Mouse (Mus musculus) c-Kit-positive CD71-negative TER-119-negative erythroid progenitor cells, embryonic 14.5 days (primary cell): ENCODE results near the gene Myl3.

ENCODE experiments used
- DNase-seq: peaks from one replicate; pipeline ENCODE4 v3.0.0-alpha.2; 2013; ENCODE audit warnings: low read depth

Gene Myl3

DNA sequence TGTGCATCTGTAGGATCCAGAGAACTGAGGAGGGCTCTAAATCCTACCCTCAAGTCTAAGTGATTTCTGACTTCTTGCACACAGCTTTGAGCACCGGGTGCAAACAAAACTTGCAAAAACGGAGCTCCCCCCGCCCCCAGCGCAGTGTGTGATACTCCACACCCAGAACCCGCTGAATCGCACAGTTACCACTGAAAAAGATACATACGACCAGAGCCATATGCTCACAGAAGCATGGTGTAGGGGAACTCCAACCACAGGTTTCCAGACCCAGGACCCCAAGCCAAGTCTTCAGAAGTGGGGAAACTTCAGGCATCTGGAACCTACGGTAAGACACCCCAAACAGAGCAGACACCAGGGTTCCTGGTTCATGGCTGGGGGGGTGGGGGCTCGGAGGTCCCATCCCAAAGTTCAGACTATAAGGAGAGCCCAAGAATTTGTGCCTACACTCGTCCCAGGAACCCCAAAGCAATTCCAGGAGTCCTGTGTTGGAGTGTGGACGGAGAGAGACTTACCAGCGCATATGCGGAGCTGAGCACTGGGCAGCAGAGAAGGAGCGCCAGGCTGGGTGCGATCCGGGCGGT lies at the start of gene Myl3:
Gene Myl3, plus strand, starts transcription at position 151 of the 584 bp plus-strand sequence.
- no peak for DNase-seq

DNA sequence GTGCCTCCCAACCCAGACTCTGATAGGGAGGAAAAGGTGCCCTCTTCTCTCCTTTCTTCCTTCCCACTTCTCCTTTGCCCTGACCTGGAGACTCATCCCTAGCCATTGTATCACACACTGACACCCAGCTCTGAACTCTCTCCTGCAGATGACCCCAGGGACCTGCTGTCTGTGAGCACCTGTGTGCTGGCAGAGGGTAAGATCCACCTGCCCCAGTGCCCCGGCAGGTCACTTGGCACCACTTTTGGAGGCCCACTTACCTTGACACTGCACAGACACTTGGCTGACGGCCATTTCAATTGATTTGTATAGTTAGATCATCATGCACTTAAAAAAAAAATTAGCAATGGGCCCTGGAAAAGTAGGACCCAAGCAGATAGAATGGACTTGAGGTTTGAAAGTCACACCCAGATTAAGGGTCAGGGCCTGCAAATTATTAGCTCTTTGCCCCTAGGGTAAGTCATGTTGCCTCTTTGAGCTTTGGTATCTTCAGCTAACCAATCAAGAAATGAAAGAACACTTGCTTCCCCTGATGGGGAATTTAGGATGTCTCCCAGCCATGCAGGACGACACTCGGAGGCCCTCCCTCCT lies 46.4 kb upstream of the Myl3 start:
- no peak for DNase-seq

- no peak for DNase-seq
Observed at GRCm38 (mm10) chr9:110696427-110696826, 45.2 kb upstream of the Myl3 start.

DNA sequence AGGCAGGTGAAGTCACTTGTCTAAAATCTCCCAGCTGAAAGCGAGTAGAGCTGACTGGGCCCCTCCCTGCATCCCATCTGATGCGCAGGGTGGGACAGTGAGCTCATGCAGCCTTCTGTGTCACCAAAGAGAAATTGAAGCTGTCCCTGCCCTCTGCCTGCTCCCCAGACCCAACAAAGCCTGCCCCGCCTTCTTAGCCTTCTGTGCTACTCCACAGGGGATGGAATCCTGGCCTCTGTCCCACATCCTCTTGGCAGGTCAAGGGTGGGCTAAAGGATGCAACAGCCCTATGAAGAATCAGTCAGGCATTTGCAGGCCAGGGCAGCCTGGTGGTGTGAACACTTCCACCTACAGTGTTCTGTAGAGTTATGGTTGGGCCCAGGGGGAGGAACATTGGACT lies 44.2 kb upstream of the Myl3 start:
- no peak for DNase-seq

DNA sequence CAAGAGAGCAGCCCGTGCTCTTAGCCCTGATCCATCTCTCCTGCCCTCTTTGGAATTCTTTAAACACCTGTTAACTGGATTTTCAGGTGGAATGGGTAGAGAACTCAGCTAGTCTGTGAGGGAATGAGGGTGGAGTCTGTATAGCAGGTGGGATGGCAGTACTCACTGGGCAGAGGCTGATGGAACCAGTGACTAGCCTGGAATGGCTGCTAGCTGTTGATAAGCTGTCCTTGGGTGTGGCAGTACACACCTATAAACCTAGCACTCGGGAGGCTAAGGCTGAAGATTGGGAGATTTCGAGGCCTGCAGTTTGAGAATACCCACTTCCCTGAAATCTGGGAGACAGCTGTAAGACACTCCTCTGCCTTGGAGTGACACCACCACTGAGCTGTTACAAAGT lies 42.1 kb upstream of the Myl3 start:
- no peak for DNase-seq

- DNase-seq: no peak
Observed at GRCm38 (mm10) chr9:110701114-110702032, 40.3 kb upstream of the Myl3 start.

- no peak for DNase-seq
Observed at GRCm38 (mm10) chr9:110702848-110703247, 38.8 kb upstream of the Myl3 start.

GRCm38 (mm10) chr9:110703951-110704350 lies 37.7 kb upstream of the Myl3 start:
- DNase-seq: no peak

DNA sequence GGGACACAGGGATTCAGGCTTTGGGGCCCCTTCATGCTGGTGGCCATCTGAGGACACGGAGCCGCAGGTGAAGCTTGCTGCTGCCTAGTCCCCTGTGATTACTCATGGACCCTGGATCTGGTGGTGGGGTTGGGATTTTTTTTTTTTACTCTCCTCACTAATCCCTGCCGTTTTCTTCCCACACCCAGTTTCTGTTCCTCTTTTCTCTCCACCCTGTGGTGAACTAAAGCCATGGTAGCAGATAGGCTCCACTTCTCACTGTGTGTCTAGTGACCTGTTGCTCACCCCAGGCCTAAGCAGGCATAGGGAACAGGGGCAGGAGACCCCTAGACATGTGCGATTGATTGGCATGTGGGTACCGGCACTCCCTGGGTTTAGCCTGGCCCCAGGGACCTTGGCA lies 34.9 kb upstream of the Myl3 start:
- DNase-seq: peak; percentile 58

DNA sequence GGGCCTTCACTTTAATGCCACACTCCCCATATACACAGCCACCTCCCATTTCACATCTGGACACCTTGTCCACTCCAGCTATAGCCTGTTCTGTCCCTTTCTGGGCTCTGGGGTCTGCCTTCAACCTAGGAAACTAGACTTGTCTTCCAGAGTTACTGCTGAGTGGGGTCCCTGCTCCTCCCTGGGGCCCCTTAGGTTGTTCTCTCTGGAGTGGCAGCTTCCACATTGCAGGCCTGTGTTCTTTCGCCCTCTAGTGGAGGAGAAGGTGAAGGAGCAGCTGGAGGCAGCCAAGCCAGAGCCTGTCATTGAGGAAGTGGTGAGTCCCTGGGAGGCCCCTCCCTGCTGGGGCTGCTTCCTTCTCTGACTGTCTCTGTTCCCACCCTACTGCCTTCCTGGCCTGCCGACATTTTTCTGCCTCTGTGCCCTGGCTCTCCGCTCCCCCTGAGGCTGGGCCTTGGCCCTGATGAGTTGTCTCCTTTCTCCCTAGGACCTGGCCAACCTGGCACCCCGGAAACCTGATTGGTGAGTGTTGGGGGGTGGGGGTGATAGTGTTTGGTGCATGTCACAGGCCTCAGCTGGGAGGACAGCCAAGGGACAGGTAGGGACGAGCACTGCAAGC lies 31.9 kb upstream of the Myl3 start:
- peak; percentile 82 for DNase-seq

GRCm38 (mm10) chr9:110711532-110711931 lies 30.1 kb upstream of the Myl3 start:
- no peak for DNase-seq

- no peak for DNase-seq
Observed at GRCm38 (mm10) chr9:110711996-110712395, 29.7 kb upstream of the Myl3 start.

- no peak for DNase-seq
Observed at GRCm38 (mm10) chr9:110712545-110712944, 29.1 kb upstream of the Myl3 start.

DNA sequence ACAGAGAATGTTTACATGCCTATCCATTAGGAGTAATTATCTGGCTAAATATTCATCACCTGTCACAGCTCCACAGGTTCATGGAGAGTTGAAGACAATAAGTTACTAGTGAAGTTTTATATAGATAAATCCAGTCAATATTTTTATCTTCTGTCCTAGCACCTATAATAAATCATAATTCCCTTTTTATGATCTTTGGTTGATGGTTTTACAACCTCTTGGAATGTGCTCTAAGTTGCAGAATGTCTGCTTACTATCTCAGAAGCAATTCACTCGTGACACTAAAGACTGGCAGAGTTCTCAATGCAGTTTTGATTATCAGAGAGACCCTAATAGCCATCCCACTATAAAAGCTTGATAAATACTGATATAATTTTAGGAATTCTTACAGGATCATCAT lies 28.3 kb upstream of the Myl3 start:
- DNase-seq: no peak

DNA sequence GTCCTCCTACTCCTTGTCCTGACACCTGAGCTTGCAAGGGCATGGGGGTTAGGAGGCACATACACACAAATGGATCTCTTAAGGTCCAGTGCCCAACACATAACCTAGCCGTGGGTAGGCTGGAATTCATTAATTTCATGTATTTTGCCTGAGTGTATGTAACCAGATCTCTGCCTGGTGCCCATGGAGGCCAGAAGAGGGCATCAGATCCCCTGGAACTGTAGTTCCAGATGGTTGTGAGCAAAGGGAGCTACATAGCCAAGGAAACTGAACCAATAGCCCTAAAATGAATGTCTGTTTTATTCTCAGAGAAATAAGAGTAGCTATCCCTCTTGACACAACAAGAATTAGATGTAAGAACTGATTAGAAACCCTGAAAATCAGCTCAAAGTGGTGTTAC lies 26.2 kb upstream of the Myl3 start:
- no peak for DNase-seq

GRCm38 (mm10) chr9:110716775-110717174 lies 24.9 kb upstream of the Myl3 start:
- DNase-seq: peak; percentile 35

DNA sequence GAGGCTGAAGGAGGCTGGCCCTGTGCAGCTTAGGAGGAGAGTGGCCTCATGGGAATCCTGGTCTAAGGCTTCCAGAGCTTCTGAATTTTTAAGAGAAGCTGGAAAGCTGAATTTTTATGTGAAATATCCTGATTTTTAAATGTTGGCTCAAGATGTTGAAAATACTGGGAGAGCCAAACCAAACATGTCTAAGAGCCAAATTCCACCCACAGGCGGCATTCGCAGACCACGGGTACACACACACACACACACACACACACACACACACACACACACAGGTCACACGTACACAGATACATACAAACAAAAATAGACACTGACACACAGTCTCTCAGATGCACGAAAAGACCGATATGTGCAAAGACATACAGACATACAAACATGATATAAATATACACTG lies 23.6 kb upstream of the Myl3 start:
- no peak for DNase-seq

DNA sequence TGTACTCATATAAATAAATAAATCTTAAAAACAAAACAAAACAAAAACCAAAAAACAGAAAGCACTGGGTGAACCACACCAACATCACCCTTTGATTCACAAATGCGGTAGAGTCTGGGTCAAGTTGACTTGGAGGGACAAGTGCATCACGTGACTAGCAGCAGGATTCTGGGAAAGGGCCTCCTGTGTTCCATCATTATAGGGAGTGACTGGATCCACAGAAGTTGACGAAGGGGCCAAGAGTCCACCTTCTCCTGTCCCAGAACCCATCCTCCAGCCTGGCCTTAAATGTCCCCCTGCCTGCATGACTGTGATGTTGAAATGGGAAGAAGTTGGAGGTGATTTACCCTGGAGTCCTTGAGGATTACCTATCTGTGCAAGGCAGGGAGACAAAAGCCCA lies 22.9 kb upstream of the Myl3 start:
- DNase-seq: no peak

DNA sequence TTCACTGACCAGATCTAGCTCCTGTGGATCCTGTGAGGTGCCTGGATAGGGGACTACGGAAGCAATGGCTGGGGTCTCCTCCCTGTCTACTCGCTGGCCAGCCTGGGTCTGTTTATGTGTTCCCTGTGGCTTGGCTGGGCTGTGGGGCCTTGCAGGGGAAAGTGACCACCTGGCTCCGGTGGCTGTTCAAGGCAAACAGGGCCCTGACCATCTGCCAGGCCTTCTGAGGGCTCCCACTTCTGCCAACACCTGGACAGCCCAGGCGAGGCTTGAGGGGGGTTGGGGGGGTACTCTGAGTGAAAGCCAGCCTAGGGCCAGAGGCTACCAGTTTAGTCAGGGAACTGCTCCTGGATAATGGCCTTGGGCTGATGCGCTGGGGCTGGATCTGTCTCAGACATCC lies 21.7 kb upstream of the Myl3 start:
- DNase-seq: no peak

DNA sequence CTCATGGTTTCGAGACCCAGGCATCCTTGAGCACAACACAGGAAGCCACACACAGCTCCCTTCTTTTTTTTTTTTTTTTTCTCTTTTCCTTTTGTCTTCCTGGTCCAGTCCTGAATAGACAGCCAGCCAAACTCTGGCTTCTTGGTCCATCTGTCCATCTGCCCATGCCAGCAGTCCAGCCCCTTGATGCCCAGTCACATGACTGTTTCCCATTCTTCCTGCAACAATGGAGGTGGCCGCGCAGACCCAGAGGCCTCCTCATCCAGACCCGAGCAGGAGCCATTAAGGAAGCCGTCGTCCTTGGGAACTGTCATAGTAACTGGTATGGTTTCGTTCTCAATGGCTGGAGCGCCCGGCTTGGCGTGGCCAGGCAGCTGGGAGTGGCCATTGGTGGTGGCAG lies 19.6 kb upstream of the Myl3 start:
- DNase-seq: no peak

DNA sequence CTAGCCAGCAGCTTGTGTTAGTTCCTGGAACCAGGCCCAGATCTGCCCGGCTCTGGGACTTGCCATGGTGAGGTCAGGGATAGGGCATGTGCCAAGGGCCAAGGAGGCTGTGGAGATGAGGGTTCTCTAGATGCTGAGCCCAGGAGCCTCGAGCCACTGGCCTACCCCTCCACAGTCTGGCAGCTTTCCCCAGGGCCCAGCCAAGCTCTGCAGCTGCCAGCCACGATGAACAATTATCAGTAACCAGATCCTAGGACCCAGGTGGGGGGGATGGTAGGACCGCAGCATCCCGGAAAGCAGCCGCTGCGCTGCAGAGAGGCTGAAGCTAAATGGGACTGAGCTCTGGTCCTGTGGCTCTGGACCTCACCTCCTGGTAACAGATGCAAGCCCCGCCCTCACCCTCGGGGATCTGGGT lies 15.9 kb upstream of the Myl3 start:
- DNase-seq: no peak

DNA sequence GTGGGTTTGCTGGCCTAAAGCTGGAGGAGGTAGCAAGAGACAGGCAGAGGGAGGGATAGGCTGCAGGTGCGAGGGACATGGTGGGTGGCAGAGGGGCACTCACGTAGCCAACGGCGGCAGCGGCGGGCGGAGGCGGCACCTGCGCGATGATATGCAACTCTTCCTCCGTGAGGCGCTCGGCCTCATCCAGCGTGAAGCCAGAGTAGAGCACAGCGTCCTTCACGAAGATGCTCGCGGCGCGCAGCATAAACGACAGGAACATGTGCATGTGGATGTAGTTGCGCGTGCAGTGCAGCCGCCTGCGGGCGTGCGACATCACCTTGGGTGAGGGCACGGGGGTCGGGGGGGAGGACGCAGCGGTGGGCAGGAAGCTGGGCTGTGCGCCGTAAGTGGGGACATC lies 14.8 kb upstream of the Myl3 start:
- DNase-seq: no peak

GRCm38 (mm10) chr9:110729841-110730240 lies 11.8 kb upstream of the Myl3 start:
- no peak for DNase-seq
